Mouse (Mus musculus) MEL (cell line): Measurements from ENCODE around the gene Tpcn1. TPM values are rescaled to one million over a fixed set of nuclear protein-coding genes. Genes with fewer than 3 reads are reported as not detected.

Source experiments
- DNase-seq: peaks from one replicate; pipeline ENCODE4 v3.0.0; 2011; ENCODE audit warnings: low read depth, low spot score
- H3K27ac ChIP-seq: 2 replicates; pipeline ENCODE4 v1.5.1; 2012; ENCODE audit warnings: low read depth, mild to moderate bottlenecking, control low read depth, low read length, moderate library complexity; ENCODE audit not compliant: control insufficient read depth
- H3K27me3 ChIP-seq, 2 experiments: fragments of 150-350 bp in 1 of 2; sonication (generic) in 1 of 2; 2 replicates each; pipeline ENCODE4 v1.6.1; 2012; ENCODE audit warnings: low read length in 2 of 2, mild to moderate bottlenecking in 2 of 2, improper control_type of control experiment in 1 of 2, moderate library complexity in 1 of 2; ENCODE audit not compliant: insufficient read depth in 2 of 2, control insufficient read depth in 1 of 2
- H3K36me3 ChIP-seq, 2 experiments: 2 replicates each; pipeline ENCODE4 v1.6.1; 2012 to 2014; ENCODE audit warnings: low read length in 2 of 2, improper control_type of control experiment in 1 of 2, inconsistent platforms in 1 of 2, mild to moderate bottlenecking in 1 of 2; ENCODE audit not compliant: insufficient read depth in 2 of 2, control insufficient read depth in 1 of 2
- H3K4me1 ChIP-seq, 2 experiments: fragments of 150-350 bp in 1 of 2; sonication (generic) in 1 of 2; 2 replicates each; pipeline ENCODE4 v1.6.1; 2012; ENCODE audit warnings: low read length in 2 of 2, improper control_type of control experiment in 1 of 2, mild to moderate bottlenecking in 1 of 2; ENCODE audit not compliant: insufficient read depth in 2 of 2, control insufficient read depth in 1 of 2
- H3K4me3 ChIP-seq, 2 experiments: fragments of 150-350 bp in 1 of 2; sonication (generic) in 1 of 2; 2 replicates each; pipeline ENCODE4 v1.5.1; 2012; ENCODE audit warnings: low read depth in 2 of 2, low read length in 2 of 2, mild to moderate bottlenecking in 2 of 2, moderate library complexity in 2 of 2, control low read depth in 1 of 2, improper control_type of control experiment in 1 of 2; ENCODE audit not compliant: control insufficient read depth in 1 of 2, insufficient read depth in 1 of 2
- H3K79me2 ChIP-seq: 2 replicates; pipeline ENCODE4 v1.6.1; 2012; ENCODE audit warnings: mild to moderate bottlenecking, low read length, moderate library complexity; ENCODE audit not compliant: control insufficient read depth, poor library complexity, insufficient read depth
- H3K9ac ChIP-seq: 2 replicates; pipeline ENCODE4 v1.6.1; 2012; ENCODE audit warnings: low read depth, mild to moderate bottlenecking, control low read depth, low read length, moderate library complexity; ENCODE audit not compliant: control insufficient read depth, poor library complexity, severe bottlenecking
- H3K9me3 ChIP-seq: fragments of 150-350 bp; sonication (generic); replicated peaks from 2 replicates; pipeline ENCODE4 v1.6.1; 2012; ENCODE audit warnings: mild to moderate bottlenecking, low read length, improper control_type of control experiment, moderate library complexity; ENCODE audit not compliant: insufficient read depth
- CHD1 ChIP-seq: IDR thresholded peaks from 2 replicates; pipeline ENCODE4 v1.6.1; 2012; ENCODE audit warnings: low read depth, mild to moderate bottlenecking, inconsistent platforms, low read length, improper control_type of control experiment
- CHD2 ChIP-seq: IDR thresholded peaks from 2 replicates; pipeline ENCODE4 v1.6.1; 2011; ENCODE audit warnings: low read length, improper control_type of control experiment
- ELF1 ChIP-seq: IDR thresholded peaks from 2 replicates; pipeline ENCODE4 v1.6.1; 2014; ENCODE audit warnings: low read depth, mild to moderate bottlenecking, inconsistent platforms, low read length, improper control_type of control experiment, moderate library complexity
- EP300 ChIP-seq, 2 experiments: IDR thresholded peaks; 2 replicates each; pipeline ENCODE4 v1.6.1; 2011; ENCODE audit warnings: improper control_type of control experiment in 2 of 2, low read length in 2 of 2, low read depth in 1 of 2, mild to moderate bottlenecking in 1 of 2
- ETS1 ChIP-seq: IDR thresholded peaks from 2 replicates; pipeline ENCODE4 v1.6.1; 2012; ENCODE audit warnings: low read depth, mild to moderate bottlenecking, inconsistent platforms, low read length, improper control_type of control experiment, moderate library complexity
- GABPA ChIP-seq: IDR thresholded peaks from 2 replicates; pipeline ENCODE4 v1.6.1; 2012; ENCODE audit warnings: low read depth, mild to moderate bottlenecking, inconsistent platforms, low read length, improper control_type of control experiment, moderate library complexity
- HCFC1 ChIP-seq: IDR thresholded peaks from 2 replicates; pipeline ENCODE4 v1.6.1; 2012; ENCODE audit warnings: low read depth, mild to moderate bottlenecking, inconsistent platforms, low read length, improper control_type of control experiment, moderate library complexity
- JUND ChIP-seq: IDR thresholded peaks from 2 replicates; pipeline ENCODE4 v1.6.1; 2011; ENCODE audit warnings: low read depth, mild to moderate bottlenecking, improper control_type of control experiment, low read length
- MAZ ChIP-seq: IDR thresholded peaks from 2 replicates; pipeline ENCODE4 v1.6.1; 2012; ENCODE audit warnings: low read depth, mild to moderate bottlenecking, inconsistent platforms, low read length, improper control_type of control experiment
- MEF2A ChIP-seq: IDR thresholded peaks from 2 replicates; pipeline ENCODE4 v1.6.1; 2014; ENCODE audit warnings: low read depth, mild to moderate bottlenecking, inconsistent platforms, low read length, improper control_type of control experiment; ENCODE audit not compliant: poor library complexity, insufficient replicate concordance, severe bottlenecking; ENCODE audit errors: extremely low read depth
- MXI1 ChIP-seq: IDR thresholded peaks from 2 replicates; pipeline ENCODE4 v1.6.1; 2011; ENCODE audit warnings: mild to moderate bottlenecking, low read depth, low read length, improper control_type of control experiment
- MYB ChIP-seq: IDR thresholded peaks from 2 replicates; pipeline ENCODE4 v1.6.1; 2011; ENCODE audit warnings: mild to moderate bottlenecking, low read depth, low read length, improper control_type of control experiment
- MYC ChIP-seq: IDR thresholded peaks from 2 replicates; pipeline ENCODE4 v1.6.1; 2011; ENCODE audit warnings: low read depth, mild to moderate bottlenecking, low read length, improper control_type of control experiment, moderate library complexity
- NRF1 ChIP-seq: IDR thresholded peaks from 2 replicates; pipeline ENCODE4 v1.6.1; 2014; ENCODE audit warnings: low read depth, mild to moderate bottlenecking, inconsistent platforms, low read length, improper control_type of control experiment, moderate library complexity; ENCODE audit not compliant: poor library complexity, insufficient read depth, severe bottlenecking
- RCOR1 ChIP-seq: IDR thresholded peaks from 2 replicates; pipeline ENCODE4 v1.6.1; 2012; ENCODE audit warnings: low read depth, mild to moderate bottlenecking, inconsistent platforms, low read length, improper control_type of control experiment
- SIN3A ChIP-seq: IDR thresholded peaks from 2 replicates; pipeline ENCODE4 v1.6.1; 2012; ENCODE audit warnings: low read length, improper control_type of control experiment, inconsistent platforms
- SMC3 ChIP-seq: IDR thresholded peaks from 2 replicates; pipeline ENCODE4 v1.6.1; 2011; ENCODE audit warnings: low read depth, low read length, improper control_type of control experiment
- TAL1 ChIP-seq: IDR thresholded peaks from 2 replicates; pipeline ENCODE4 v1.6.1; 2012; ENCODE audit warnings: mild to moderate bottlenecking, inconsistent platforms, low read length, moderate library complexity, mixed read lengths
- TCF12 ChIP-seq: IDR thresholded peaks from 2 replicates; pipeline ENCODE4 v1.6.1; 2014; ENCODE audit warnings: low read depth, mild to moderate bottlenecking, inconsistent platforms, low read length, improper control_type of control experiment, moderate library complexity
- USF1 ChIP-seq: IDR thresholded peaks from 2 replicates; pipeline ENCODE4 v1.6.1; 2014; ENCODE audit warnings: low read depth, mild to moderate bottlenecking, inconsistent platforms, low read length, improper control_type of control experiment, moderate library complexity
- USF2 ChIP-seq, 2 experiments: IDR thresholded peaks; 2 replicates each; pipeline ENCODE4 v1.6.1; 2011 to 2012; ENCODE audit warnings: improper control_type of control experiment in 2 of 2, low read length in 2 of 2, borderline replicate concordance in 1 of 2, inconsistent platforms in 1 of 2, low read depth in 1 of 2, mild to moderate bottlenecking in 1 of 2; ENCODE audit not compliant: insufficient read depth in 1 of 2
- ZC3H11A ChIP-seq: IDR thresholded peaks from 2 replicates; pipeline ENCODE4 v1.6.1; 2012; ENCODE audit warnings: low read depth, mild to moderate bottlenecking, inconsistent platforms, low read length, improper control_type of control experiment
- ZKSCAN1 ChIP-seq: IDR thresholded peaks from 2 replicates; pipeline ENCODE4 v1.6.1; 2012; ENCODE audit warnings: low read depth, mild to moderate bottlenecking, inconsistent platforms, low read length, improper control_type of control experiment, moderate library complexity
- ZMIZ1 ChIP-seq: IDR thresholded peaks from 2 replicates; pipeline ENCODE4 v1.6.1; 2012; ENCODE audit warnings: low read depth, mild to moderate bottlenecking, inconsistent platforms, low read length, improper control_type of control experiment, moderate library complexity
- ZNF384 ChIP-seq: IDR thresholded peaks from 2 replicates; pipeline ENCODE4 v1.6.1; 2012; ENCODE audit warnings: low read depth, mild to moderate bottlenecking, inconsistent platforms, low read length, improper control_type of control experiment
- polyA plus RNA-seq, 2 experiments: library from polyadenylated mRNA; stranded (reverse) in 1 of 2; unstranded in 1 of 2; fragments of >175 nt in 1 of 2; fragments of >200 nt in 1 of 2; gene quantifications; 2 replicates each; pipeline versions ENCODE4 v1.2.1 to v1.2.4; 2012; ENCODE audit warnings: low replicate concordance in 2 of 2, low read depth in 1 of 2; ENCODE audit not compliant: insufficient read length in 2 of 2, insufficient read depth in 1 of 2, missing spikeins in 1 of 2
- total RNA-seq: library from RNA; depleted of rRNA; stranded (reverse); fragments of 300-350 nt; gene quantifications from 2 replicates; pipeline ENCODE4 v1.2.3, GENCODE M21; 2012

Gene Tpcn1
- total and polyA plus RNA-seq, 3 experiments: 11.3 to 43.2 TPM; not detected in 1

- TF ChIP-seq USF2 (IDR thresholded peaks at IDR 0.05; ENCODE audit: borderline replicate concordance in 1 of 2, insufficient read depth in 1 of 2, low read depth in 1 of 2, low read length in 2 of 2): no peak
- TF ChIP-seq GABPA: no peak
- no peak for TF ChIP-seq USF1
- no peak for TF ChIP-seq NRF1
- TF ChIP-seq ELF1: no peak
- peak; percentile 44 for TF ChIP-seq TAL1
- TF ChIP-seq ETS1: peak; percentile 49; the same call in 1 of the 2 replicates
- no peak for TF ChIP-seq ZMIZ1
- no peak for TF ChIP-seq MYC
- TF ChIP-seq MEF2A: no peak
- peak in 1 of 2 experiments; percentile 30; a peak in 1 of 4 replicates for TF ChIP-seq EP300 (IDR thresholded peaks at IDR 0.05; ENCODE audit: low read depth in 1 of 2, low read length in 2 of 2)
- no peak for TF ChIP-seq ZKSCAN1
- no peak for TF ChIP-seq MYB
- peak; percentile 41 for TF ChIP-seq SIN3A
- no peak for TF ChIP-seq CHD1
- TF ChIP-seq JUND: no peak
- TF ChIP-seq SMC3: no peak
- peak; percentile 22; the same call in 1 of the 2 replicates for TF ChIP-seq HCFC1
- TF ChIP-seq ZNF384: no peak
- no peak for TF ChIP-seq ZC3H11A
These were observed 1.5 kb downstream of the Tpcn1 start (continued) for GRCm38 (mm10) chr5:120586741-120587615.

GRCm38 (mm10) chr5:120584968-120585367, 3.5 kb downstream of the Tpcn1 start:
- no peak for DNase-seq
- Histone ChIP-seq H3K27ac (no peak overlapping the region), H3K4me1 (peaks cover 6 to 20% of the 10 kb centered on the region in 2 experiments), H3K36me3 (peaks cover 0 to 9% of the 10 kb centered on the region in 2 experiments; a peak in 2 of 4 replicates), H3K79me2 (peaks cover 5% of the 10 kb centered on the region), H3K27me3 (no peaks in the 10 kb centered on the region), H3K4me3 (no peak overlapping the region)
- no peak for TF ChIP-seq CHD2
- TF ChIP-seq USF2 (IDR thresholded peaks at IDR 0.05; ENCODE audit: borderline replicate concordance in 1 of 2, insufficient read depth in 1 of 2, low read depth in 1 of 2, low read length in 2 of 2): no peak
- TF ChIP-seq ZNF384: no peak
- no peak for TF ChIP-seq MYB
- no peak for TF ChIP-seq MXI1
- TF ChIP-seq RCOR1: no peak
- no peak for TF ChIP-seq CHD1
- TF ChIP-seq TCF12: no peak
- no peak for TF ChIP-seq MAZ
- no peak for TF ChIP-seq HCFC1
- TF ChIP-seq, all 39 proteins: peak for 0
- H3K9me3 ChIP-seq: no peaks in the 10 kb centered on the region
- no peak overlapping the region for H3K9ac ChIP-seq
